Mouse (Mus musculus) CD4-positive, CD25-positive, alpha-beta regulatory T cell, adult 4 months (primary cell): Measurements from ENCODE around the gene Tmem87a. TPM values are rescaled to one million over a fixed set of nuclear protein-coding genes. Genes with fewer than 3 reads are reported as not detected.

ENCODE experiments used
- ATAC-seq: one replicate; pipeline ENCODE4 v1.8.0; 2017
- polyA plus RNA-seq, 2 experiments: library from polyadenylated mRNA; unstranded; fragments of 100-300 nt; shearing (Covaris generic); gene quantifications; one replicate each; pipeline ENCODE4 v1.2.1; 2017

Gene Tmem87a
- polyA plus RNA-seq = 10 to 100 TPM; 14.4 to 25.7 TPM

- peak; percentile 97 for ATAC-seq
These were observed at the start of gene Tmem87a for GRCm38 (mm10) chr2:120403986-120404822. Gene Tmem87a (minus strand): TSS chr2:120404113.

GRCm38 (mm10) chr2:120452600-120452999 is 48.7 kb upstream of the Tmem87a start:
- no peak for ATAC-seq

- ATAC-seq = no peak
These were observed 46.8 kb upstream of the Tmem87a start for GRCm38 (mm10) chr2:120450724-120451123.

- ATAC-seq = no peak
These were observed 43.4 kb upstream of the Tmem87a start for GRCm38 (mm10) chr2:120447306-120447705.

GRCm38 (mm10) chr2:120446373-120446772 is 42.5 kb upstream of the Tmem87a start:
- ATAC-seq = no peak

GRCm38 (mm10) chr2:120444486-120444885 is 40.6 kb upstream of the Tmem87a start:
- no peak for ATAC-seq

- ATAC-seq = no peak
These were observed 20.5 kb upstream of the Tmem87a start for GRCm38 (mm10) chr2:120424386-120424785.

- ATAC-seq = no peak
These were observed 11.0 kb upstream of the Tmem87a start for GRCm38 (mm10) chr2:120414738-120415414.

- ATAC-seq = no peak
These were observed 10.2 kb upstream of the Tmem87a start for GRCm38 (mm10) chr2:120414113-120414512.

GRCm38 (mm10) chr2:120411096-120411628 is 7.2 kb upstream of the Tmem87a start:
- no peak for ATAC-seq

GRCm38 (mm10) chr2:120404823-120405765 is 1.2 kb upstream of the Tmem87a start:
- no peak for ATAC-seq

GRCm38 (mm10) chr2:120403653-120403985 is 294 bp downstream of the Tmem87a start, which contains the start of gene Ganc:
Gene Ganc (plus strand): TSS chr2:120403896.
- peak; percentile 6 for ATAC-seq

- ATAC-seq = no peak
These were observed 1.1 kb downstream of the Tmem87a start for GRCm38 (mm10) chr2:120402813-120403212.

GRCm38 (mm10) chr2:120397951-120398350 is 6.0 kb downstream of the Tmem87a start:
- no peak for ATAC-seq

- no peak for ATAC-seq
These were observed 11.5 kb downstream of the Tmem87a start for GRCm38 (mm10) chr2:120392406-120392805.

GRCm38 (mm10) chr2:120390934-120391333 is 13.0 kb downstream of the Tmem87a start:
- no peak for ATAC-seq

GRCm38 (mm10) chr2:120389376-120389775 is 14.5 kb downstream of the Tmem87a start:
- ATAC-seq = no peak

- ATAC-seq = no peak
These were observed 16.6 kb downstream of the Tmem87a start for GRCm38 (mm10) chr2:120387291-120387690.

GRCm38 (mm10) chr2:120386264-120386663 is 17.6 kb downstream of the Tmem87a start:
- ATAC-seq = no peak

- ATAC-seq = no peak
These were observed 30.1 kb downstream of the Tmem87a start for GRCm38 (mm10) chr2:120373858-120374257.

GRCm38 (mm10) chr2:120367416-120368207 is 36.3 kb downstream of the Tmem87a start:
- no peak for ATAC-seq

- no peak for ATAC-seq
These were observed 37.4 kb downstream of the Tmem87a start for GRCm38 (mm10) chr2:120366501-120366900.
